Mouse (Mus musculus) liver, adult 2 months (tissue): ENCODE data around the gene Isca2. TPM values are rescaled to one million over a fixed set of nuclear protein-coding genes. Genes with fewer than 3 reads are reported as not detected.

Source experiments
- DNase-seq: peaks from one replicate; pipeline ENCODE4 v3.0.0-alpha.2; 2011; ENCODE audit warnings: low read depth, low spot score; ENCODE audit errors: extremely low read depth
- H3K27ac ChIP-seq: fragments of 200-500 bp; replicated peaks from 2 replicates; pipeline ENCODE4 v1.5.1; 2012; ENCODE audit warnings: low read depth, mild to moderate bottlenecking, control low read depth, inconsistent platforms, low read length; ENCODE audit not compliant: insufficient read depth
- H3K27me3 ChIP-seq: fragments of 200-500 bp; 2 replicates; pipeline ENCODE4 v1.6.1; 2012; ENCODE audit warnings: mild to moderate bottlenecking, moderate library complexity, low read length, inconsistent platforms; ENCODE audit not compliant: control insufficient read depth, insufficient read depth
- H3K36me3 ChIP-seq: fragments of 200-500 bp; 2 replicates; pipeline ENCODE4 v1.6.1; 2012; ENCODE audit warnings: low read length, inconsistent platforms; ENCODE audit not compliant: control insufficient read depth, insufficient read depth
- H3K4me1 ChIP-seq: fragments of 200-500 bp; 2 replicates; pipeline ENCODE4 v1.6.1; 2011; ENCODE audit warnings: low read length; ENCODE audit not compliant: control insufficient read depth, insufficient read depth
- H3K4me3 ChIP-seq: fragments of 200-500 bp; 2 replicates; pipeline ENCODE4 v1.5.1; 2011; ENCODE audit warnings: low read depth, mild to moderate bottlenecking, control low read depth, low read length, moderate library complexity; ENCODE audit not compliant: insufficient read depth
- H3K79me2 ChIP-seq: fragments of 200-500 bp; 2 replicates; pipeline ENCODE4 v1.6.1; 2012; ENCODE audit warnings: inconsistent platforms, mild to moderate bottlenecking, low read length, moderate library complexity; ENCODE audit not compliant: control insufficient read depth, insufficient read depth
- H3K9ac ChIP-seq: fragments of 200-500 bp; 2 replicates; pipeline ENCODE4 v1.6.1; 2012; ENCODE audit warnings: low read depth, mild to moderate bottlenecking, control low read depth, inconsistent platforms, low read length
- CTCF ChIP-seq: fragments of 200-500 bp; IDR thresholded peaks from 2 replicates; pipeline ENCODE4 v1.5.1; 2011; ENCODE audit warnings: low read depth, low read length, control low read depth
- POLR2A ChIP-seq: fragments of 200-500 bp; IDR thresholded peaks from 2 replicates; pipeline ENCODE4 v1.6.1; 2011; ENCODE audit warnings: low read length, control low read depth; ENCODE audit not compliant: insufficient read depth; ENCODE audit errors: extremely low read depth
- WGBS: fragments of 180-500 bp; shearing (Covaris S2); methylation state at CpG from one replicate; pipeline ENCODE4 v1.1.7; 2018; 5-methylcytosine and 5-hydroxymethylcytosine counted together
- polyA plus RNA-seq: library from polyadenylated mRNA; depleted of rRNA; stranded (reverse); fragments of >200 nt; gene quantifications from 2 replicates; pipeline ENCODE4 v1.2.3, GENCODE M21; 2012
- total RNA-seq: library from RNA; depleted of rRNA; stranded (reverse); fragments of >200 nt; gene quantifications from 2 replicates; pipeline ENCODE4 v1.2.3, GENCODE M21; 2014

Gene Isca2
- total and polyA plus RNA-seq, 2 experiments, result 41.4 to 54.3 TPM

- DNase-seq, result no peak
- H3K4me3 ChIP-seq, result no peak overlapping the region
Measured at GRCm38 (mm10) chr12:84765506-84765905, 7.5 kb upstream of the Isca2 start.

GRCm38 (mm10) chr12:84766113-84766735, 6.8 kb upstream of the Isca2 start:
- no peak for DNase-seq
- 79% methylated on average over 5 of the region's 5 CpGs for WGBS
- H3K27me3 ChIP-seq, result no peaks in the 10 kb centered on the region
- H3K27ac ChIP-seq, result no peak overlapping the region
- no peak overlapping the region for H3K9ac ChIP-seq
- H3K36me3 ChIP-seq, result peaks cover 11% of the 10 kb centered on the region; the same call in 1 of the 2 replicates
- H3K4me3 ChIP-seq, result no peak overlapping the region
- H3K79me2 ChIP-seq, result peaks cover 3% of the 10 kb centered on the region; the same call in 1 of the 2 replicates
- peaks cover 4% of the 10 kb centered on the region for H3K4me1 ChIP-seq
- TF ChIP-seq POLR2A (no peak), CTCF (no peak)

More at GRCm38 (mm10) chr12:84765506-84765905, 7.5 kb upstream of the Isca2 start:
- peaks cover 4% of the 10 kb centered on the region for H3K4me1 ChIP-seq
- H3K36me3 ChIP-seq, result peaks cover 11% of the 10 kb centered on the region; the same call in 1 of the 2 replicates
- no peak overlapping the region for H3K9ac ChIP-seq
- no peaks in the 10 kb centered on the region for H3K79me2 ChIP-seq
- no peaks in the 10 kb centered on the region for H3K27me3 ChIP-seq
- WGBS, result 92% methylated on average over 15 of the region's 15 CpGs
- H3K27ac ChIP-seq, result no peak overlapping the region
- no peak for TF ChIP-seq CTCF
- TF ChIP-seq POLR2A, result no peak

DNA sequence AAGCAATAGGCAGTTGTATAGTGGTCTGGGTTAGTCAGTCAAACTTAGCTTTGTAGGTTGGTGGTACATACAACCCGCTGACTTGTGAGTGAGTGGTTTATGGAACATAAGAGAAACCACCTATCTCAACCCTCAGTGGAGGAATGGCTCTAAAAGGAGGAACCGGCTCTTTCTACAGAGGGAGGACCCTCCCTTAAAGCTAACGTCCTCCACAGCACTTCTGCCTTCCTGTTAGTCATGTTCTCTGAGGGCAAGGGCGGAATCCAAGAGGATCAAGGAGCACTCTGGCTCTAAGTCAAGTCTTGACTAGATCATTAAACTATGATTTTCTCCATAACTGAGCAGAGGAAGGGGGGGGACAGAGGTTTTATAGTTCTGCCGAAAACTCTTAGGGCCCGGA, 5.5 kb upstream of the Isca2 start:
- no peak overlapping the region for H3K4me3 ChIP-seq
- peaks cover 11% of the 10 kb centered on the region; the same call in 1 of the 2 replicates for H3K36me3 ChIP-seq
- TF ChIP-seq POLR2A, result no peak
- TF ChIP-seq CTCF, result no peak
- no peak overlapping the region for H3K27ac ChIP-seq
- WGBS, result 85% methylated on average over 6 of the region's 6 CpGs
- H3K79me2 ChIP-seq, result peaks cover 3% of the 10 kb centered on the region; the same call in 1 of the 2 replicates
- peaks cover 6% of the 10 kb centered on the region for H3K4me1 ChIP-seq
- DNase-seq, result no peak
- H3K9ac ChIP-seq, result no peak overlapping the region
- H3K27me3 ChIP-seq, result no peaks in the 10 kb centered on the region

- H3K27me3 ChIP-seq, result no peaks in the 10 kb centered on the region
- H3K4me1 ChIP-seq, result peaks cover 7% of the 10 kb centered on the region
Measured at GRCm38 (mm10) chr12:84769624-84770023, 3.4 kb upstream of the Isca2 start.

GRCm38 (mm10) chr12:84771981-84772520, 1.0 kb upstream of the Isca2 start:
- 8% methylated on average over 10 of the region's 10 CpGs for WGBS
- peaks cover 7% of the 10 kb centered on the region for H3K4me1 ChIP-seq

More at GRCm38 (mm10) chr12:84769624-84770023, 3.4 kb upstream of the Isca2 start:
- Histone ChIP-seq H3K36me3 (peaks cover 5% of the 10 kb centered on the region; the same call in 1 of the 2 replicates), H3K27ac (no peak overlapping the region), H3K9ac (no peak overlapping the region), H3K79me2 (peaks cover 3% of the 10 kb centered on the region; the same call in 1 of the 2 replicates), H3K4me3 (no peak overlapping the region)
- WGBS, result 58% methylated on average over 7 of the region's 7 CpGs
- TF ChIP-seq POLR2A (no peak), CTCF (no peak)
- DNase-seq, result no peak

More at GRCm38 (mm10) chr12:84771981-84772520, 1.0 kb upstream of the Isca2 start:
- DNase-seq, result no peak
- TF ChIP-seq CTCF (no peak), POLR2A (no peak)
- no peaks in the 10 kb centered on the region for H3K36me3 ChIP-seq
- peak overlapping the region; percentile 88 for H3K27ac ChIP-seq
- peaks cover 3% of the 10 kb centered on the region; the same call in 1 of the 2 replicates for H3K79me2 ChIP-seq
- H3K9ac ChIP-seq, result peak overlapping the region; percentile 84
- peak overlapping the region; percentile 82 for H3K4me3 ChIP-seq
- no peaks in the 10 kb centered on the region for H3K27me3 ChIP-seq
